Mouse (Mus musculus): ENCODE measurements around the gene Serpine3.

- TF ChIP-seq CTCF (IDR thresholded peaks at IDR 0.05; ENCODE audit: low read depth) (no peak), EP300 (optimal IDR thresholded peaks at IDR 0.05) (no peak)
Observed at GRCm38 (mm10) chr14:62664976-62665673, 1.7 kb downstream of the Serpine3 start.
